In the genomic region with DNA sequence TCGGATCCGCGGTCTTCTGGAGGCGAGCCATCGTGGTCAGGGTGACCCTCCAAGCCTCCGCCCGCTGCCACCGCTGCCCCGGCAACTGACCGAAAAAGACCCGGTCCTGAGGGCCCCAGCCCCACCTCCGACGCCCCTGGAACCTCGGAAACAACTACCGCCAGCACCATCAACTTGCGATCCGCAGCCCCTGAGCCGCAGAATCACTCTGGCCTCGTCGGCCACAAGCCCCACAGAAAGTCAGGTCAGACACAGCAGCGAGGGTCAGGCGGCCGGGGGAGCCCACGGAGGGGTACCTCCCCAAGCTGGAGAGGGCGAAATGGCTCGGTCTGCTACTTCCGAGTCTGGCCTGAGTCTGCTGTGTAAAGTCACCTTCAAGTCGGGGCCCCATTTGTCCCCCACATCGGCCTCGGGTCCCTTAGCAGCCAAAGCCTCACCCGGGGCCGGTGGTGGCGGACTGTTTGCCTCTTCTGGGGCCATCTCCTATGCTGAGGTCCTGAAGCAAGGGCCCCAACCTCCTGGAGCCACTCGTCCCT, we compare ENCODE assay signal across 8 mouse cellular contexts. TPM values are rescaled to one million over a fixed set of nuclear protein-coding genes. Genes with fewer than 3 reads are reported as not detected.
DNase-seq lines count a peak whose midpoint lies in the region; ATAC-seq and TF ChIP-seq lines count a peak whose summit lies in the region.

No protein-coding gene starts in this region.

- no peak overlapping the region for H3K27ac ChIP-seq in heart, embryonic 10.5 days
- H3K27ac ChIP-seq in ES-Bruce4 (ENCODE audit: insufficient read depth, low read length) = no peak overlapping the region
- H3K27ac ChIP-seq in hindbrain, embryonic 11.5 days (ENCODE audit: low read depth, low read length) = no peak overlapping the region
- H3K27ac ChIP-seq in midbrain, embryonic 14.5 days (replicated peaks; ENCODE audit: low read depth, low read length) = no peak overlapping the region

- H3K4me2 ChIP-seq in hindbrain, embryonic 11.5 days (replicated peaks; ENCODE audit: low read depth, low read length) = peak overlapping the region; percentile 81
- H3K4me2 ChIP-seq in midbrain, embryonic 14.5 days (ENCODE audit: low read length) = peak overlapping the region; percentile 71

- H3K9me3 ChIP-seq in heart, embryonic 10.5 days = no peaks in the 10 kb centered on the region
- H3K9me3 ChIP-seq in ES-Bruce4 (replicated peaks; ENCODE audit: control insufficient read depth, insufficient read depth, low read length, poor library complexity, severe bottlenecking) = no peaks in the 10 kb centered on the region
- no peaks in the 10 kb centered on the region for H3K9me3 ChIP-seq in hindbrain, embryonic 11.5 days (ENCODE audit: control insufficient read depth, low read length)
- H3K9me3 ChIP-seq in midbrain, embryonic 14.5 days (ENCODE audit: control insufficient read depth, low read length) = no peaks in the 10 kb centered on the region

- TF ChIP-seq CTCF in ES-Bruce4 (IDR thresholded peaks at IDR 0.05; ENCODE audit: low read depth, low read length) = no peak

- TF ChIP-seq POLR2A in ES-Bruce4 (IDR thresholded peaks at IDR 0.05; ENCODE audit: insufficient read depth, low read length) = no peak

- ATAC-seq in hindbrain, embryonic 11.5 days (ENCODE audit: low FRiP score) = no peak
- no peak for ATAC-seq in midbrain, embryonic 14.5 days (ENCODE audit: low FRiP score, low TSS enrichment)

- peaks cover 44% of the 10 kb centered on the region for H3K36me3 ChIP-seq in heart, embryonic 10.5 days
- peaks cover 13% of the 10 kb centered on the region for H3K36me3 ChIP-seq in ES-Bruce4 (ENCODE audit: control insufficient read depth, insufficient read depth, low read length, poor library complexity, severe bottlenecking)
- peaks cover 8% of the 10 kb centered on the region; the same call in 1 of the 2 replicates for H3K36me3 ChIP-seq in hindbrain, embryonic 11.5 days (ENCODE audit: control insufficient read depth, insufficient read depth, low read length)
- H3K36me3 ChIP-seq in midbrain, embryonic 14.5 days (ENCODE audit: control insufficient read depth, insufficient read depth, low read length) = peaks cover 40% of the 10 kb centered on the region

- WGBS in heart, embryonic 10.5 days = 6% methylated on average over 34 of the region's 34 CpGs
- 7% methylated on average over 34 of the region's 34 CpGs for WGBS in hindbrain, embryonic 11.5 days
- WGBS in midbrain, embryonic 14.5 days = 5% methylated on average over 34 of the region's 34 CpGs

- H3K4me1 ChIP-seq in heart, embryonic 10.5 days = peaks cover 54% of the 10 kb centered on the region
- peaks cover 2% of the 10 kb centered on the region for H3K4me1 ChIP-seq in ES-Bruce4 (ENCODE audit: control insufficient read depth, insufficient read depth, low read length)
- peaks cover 12% of the 10 kb centered on the region for H3K4me1 ChIP-seq in hindbrain, embryonic 11.5 days (replicated peaks; ENCODE audit: control insufficient read depth, insufficient read depth, low read length)
- peaks cover 25% of the 10 kb centered on the region for H3K4me1 ChIP-seq in midbrain, embryonic 14.5 days (ENCODE audit: control insufficient read depth, insufficient read depth, low read length)

- no peak for TF ChIP-seq EP300 in ES-Bruce4 (IDR thresholded peaks at IDR 0.05; ENCODE audit: insufficient read depth, low read depth, low read length)

- peaks cover 71% of the 10 kb centered on the region for H3K27me3 ChIP-seq in heart, embryonic 10.5 days (ENCODE audit: insufficient read depth, poor library complexity, severe bottlenecking)
- no peaks in the 10 kb centered on the region for H3K27me3 ChIP-seq in ES-Bruce4 (ENCODE audit: control insufficient read depth, insufficient read depth, low read length, poor library complexity, severe bottlenecking)
- H3K27me3 ChIP-seq in hindbrain, embryonic 11.5 days (ENCODE audit: control insufficient read depth, insufficient read depth, low read length) = peaks cover 35% of the 10 kb centered on the region
- peaks cover 37% of the 10 kb centered on the region for H3K27me3 ChIP-seq in midbrain, embryonic 14.5 days (ENCODE audit: control insufficient read depth, insufficient read depth, low read length)

- peak overlapping the region; percentile 6; the same call in 1 of the 2 replicates for H3K9ac ChIP-seq in ES-Bruce4 (ENCODE audit: low read depth, poor library complexity, severe bottlenecking)
- H3K9ac ChIP-seq in hindbrain, embryonic 11.5 days (ENCODE audit: low read depth, low read length) = peak overlapping the region; percentile 40
- peak overlapping the region; percentile 26; the same call in 1 of the 2 replicates for H3K9ac ChIP-seq in midbrain, embryonic 14.5 days (replicated peaks; ENCODE audit: low read length)

- no peak for DNase-seq in heart, embryonic 10.5 days (ENCODE audit: low spot score)
- no peak for DNase-seq in heart, adult 11 months
- peak; percentile 35 for DNase-seq in hindbrain, embryonic 11.5 days (ENCODE audit: low spot score)
- peak; percentile 20 for DNase-seq in midbrain, embryonic 14.5 days
- no peak for DNase-seq in adipocyte (ENCODE audit: low spot score)
- DNase-seq in layer of hippocampus, adult 9-11 months = no peak
- DNase-seq in Muller cell, postnatal 12 days (ENCODE audit: inconsistent ontology term) = no peak

- H3K4me3 ChIP-seq in heart, embryonic 10.5 days = peak overlapping the region; percentile 82
- H3K4me3 ChIP-seq in ES-Bruce4 (ENCODE audit: low read depth, low read length) = peak overlapping the region; percentile 6; the same call in 1 of the 2 replicates
- peak overlapping the region; percentile 73 for H3K4me3 ChIP-seq in hindbrain, embryonic 11.5 days (ENCODE audit: low read depth, low read length)
- peak overlapping the region; percentile 70 for H3K4me3 ChIP-seq in midbrain, embryonic 14.5 days (replicated peaks; ENCODE audit: low read depth, low read length)

RNA-seq across cellular contexts. Expression of gene Spred3, which starts 1.4 kb away (rescaled TPM):
- 1.4 and 2.7 TPM in 2 replicates for polyA plus RNA-seq in heart, embryonic 10.5 days (2016; fragmentation: Nextera tagmentation; extraction: Ambion mirVana)
- 9.2 and 12.1 TPM in 2 replicates for polyA plus RNA-seq in ES-Bruce4 (2011; ENCODE audit: insufficient read depth, insufficient read length, low read depth, missing spikeins)
- 4.6 and 6.5 TPM in 2 replicates for polyA plus RNA-seq in hindbrain, embryonic 11.5 days (2014; fragmentation: Nextera tagmentation; extraction: Ambion mirVana)
- polyA plus RNA-seq in midbrain, embryonic 14.5 days (2014; fragmentation: Nextera tagmentation; extraction: Ambion mirVana) = 9.4 and 11.2 TPM in 2 replicates

RNA-seq across cellular contexts. Expression of gene Ggn, which starts 1.6 kb away (rescaled TPM):
- 0.51 and 0.64 TPM in 2 replicates for polyA plus RNA-seq in heart, embryonic 10.5 days (2016; fragmentation: Nextera tagmentation; extraction: Ambion mirVana)
- polyA plus RNA-seq in ES-Bruce4 (2011; ENCODE audit: insufficient read depth, insufficient read length, low read depth, missing spikeins) = not detected in 2 replicates
- 0.45 and 0.69 TPM in 2 replicates for polyA plus RNA-seq in hindbrain, embryonic 11.5 days (2014; fragmentation: Nextera tagmentation; extraction: Ambion mirVana)
- polyA plus RNA-seq in midbrain, embryonic 14.5 days (2014; fragmentation: Nextera tagmentation; extraction: Ambion mirVana) = 0.32 and 0.55 TPM in 2 replicates

RNA-seq across cellular contexts. Expression of gene Psmd8, which starts 8.9 kb away (rescaled TPM):
- polyA plus RNA-seq in heart, embryonic 10.5 days (2016; fragmentation: Nextera tagmentation; extraction: Ambion mirVana) = 244 and 267 TPM in 2 replicates
- polyA plus RNA-seq in ES-Bruce4 (2011; ENCODE audit: insufficient read depth, insufficient read length, low read depth, missing spikeins) = 223 and 242 TPM in 2 replicates
- polyA plus RNA-seq in hindbrain, embryonic 11.5 days (2014; fragmentation: Nextera tagmentation; extraction: Ambion mirVana) = 338 and 343 TPM in 2 replicates
- 290 and 302 TPM in 2 replicates for polyA plus RNA-seq in midbrain, embryonic 14.5 days (2014; fragmentation: Nextera tagmentation; extraction: Ambion mirVana)

RNA-seq across cellular contexts. Expression of gene Fam98c, which starts 15.6 kb away (rescaled TPM):
- polyA plus RNA-seq in heart, embryonic 10.5 days (2016; fragmentation: Nextera tagmentation; extraction: Ambion mirVana) = 13.3 and 14.6 TPM in 2 replicates
- polyA plus RNA-seq in ES-Bruce4 (2011; ENCODE audit: insufficient read depth, insufficient read length, low read depth, missing spikeins) = 12.6 and 13.3 TPM in 2 replicates
- 14.8 and 16.5 TPM in 2 replicates for polyA plus RNA-seq in hindbrain, embryonic 11.5 days (2014; fragmentation: Nextera tagmentation; extraction: Ambion mirVana)
- 17.7 and 21.3 TPM in 2 replicates for polyA plus RNA-seq in midbrain, embryonic 14.5 days (2014; fragmentation: Nextera tagmentation; extraction: Ambion mirVana)

RNA-seq across cellular contexts. Expression of gene Rasgrp4, which starts 37.0 kb away (rescaled TPM):
- polyA plus RNA-seq in heart, embryonic 10.5 days (2016; fragmentation: Nextera tagmentation; extraction: Ambion mirVana) = 0.74 and 0.79 TPM in 2 replicates
- polyA plus RNA-seq in ES-Bruce4 (2011; ENCODE audit: insufficient read depth, insufficient read length, low read depth, missing spikeins) = 23.0 and 31.5 TPM in 2 replicates
- 0.28 and 0.52 TPM in 2 replicates for polyA plus RNA-seq in hindbrain, embryonic 11.5 days (2014; fragmentation: Nextera tagmentation; extraction: Ambion mirVana)
- 0.70 and 0.86 TPM in 2 replicates for polyA plus RNA-seq in midbrain, embryonic 14.5 days (2014; fragmentation: Nextera tagmentation; extraction: Ambion mirVana)

Comparison
In these comparisons a context has a peak if more than half of its experiments do, and no peak if none do; other contexts are left out.
1. DNase-seq: peak in hindbrain, embryonic 11.5 days (single experiment) and midbrain, embryonic 14.5 days (single experiment); none in heart, embryonic 10.5 days (single experiment), heart, adult 11 months (single experiment), adipocyte (single experiment), layer of hippocampus, adult 9-11 months (single experiment) and Muller cell, postnatal 12 days (single experiment).
2. H3K4me3 ChIP-seq: peak in every context shown above with its lines; median percentile 82 in heart, embryonic 10.5 days; 73 in hindbrain, embryonic 11.5 days; 70 in midbrain, embryonic 14.5 days; 6 in ES-Bruce4.
3. Peak in every context shown above with its lines, with median percentiles within 50 percentile points of each other: H3K9ac ChIP-seq.